Mouse (Mus musculus): Measurements from ENCODE around the gene Ablim2. TPM values are rescaled to one million over a fixed set of nuclear protein-coding genes. Genes with fewer than 3 reads are reported as not detected.

Gene Ablim2
- polyA plus RNA-seq, 2 experiments: 1.8 to 3.8 TPM

DNA sequence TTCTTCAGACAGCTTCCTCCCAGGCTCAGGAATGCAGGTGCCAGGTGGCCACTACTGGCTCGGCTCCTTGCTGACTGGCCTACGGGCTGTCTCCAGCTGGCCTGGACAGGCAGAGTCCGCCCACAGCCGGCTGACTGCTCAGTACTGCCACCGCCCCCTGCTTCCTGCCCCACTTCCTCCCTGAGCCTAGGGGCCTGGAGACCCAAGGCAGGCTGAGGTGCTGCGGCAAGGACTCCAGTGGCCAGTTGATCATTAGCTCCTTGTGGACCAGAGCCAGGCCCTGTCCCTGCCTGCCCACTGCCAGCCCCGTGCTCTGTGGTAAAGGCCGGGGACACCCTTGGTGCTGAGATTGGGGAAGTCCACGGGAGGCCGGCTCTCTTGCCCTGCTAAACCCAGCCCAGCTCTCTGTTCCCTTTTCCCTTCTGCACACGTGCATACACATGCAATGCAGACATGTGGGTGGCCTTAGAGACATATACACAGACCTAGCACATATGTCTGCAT lies 28.7 kb upstream of the Ablim2 start:
- no peak overlapping the region for H3K4me2 ChIP-seq (replicated peaks; ENCODE audit: low read depth, low read length, severe bottlenecking)
- no peaks in the 10 kb centered on the region for H3K27me3 ChIP-seq (ENCODE audit: control insufficient read depth, insufficient read depth, low read length)
- ATAC-seq (ENCODE audit: low FRiP score, low read depth) (peak; percentile 50; the same call in 1 of the 2 replicates), DNase-seq (ENCODE audit: low spot score) (peak; percentile 26)
- H3K36me3 ChIP-seq (ENCODE audit: control insufficient read depth, insufficient read depth, low read length): no peaks in the 10 kb centered on the region
- 0 out of 2 replicates have a peak overlapping the region, but pooled peaks have one; percentile 5 for H3K4me3 ChIP-seq (replicated peaks; ENCODE audit: low read length)
- H3K9ac ChIP-seq (ENCODE audit: low read depth, low read length, severe bottlenecking): peak overlapping the region; percentile 25; the same call in 1 of the 2 replicates
- H3K27ac ChIP-seq (replicated peaks; ENCODE audit: low read depth, low read length): peak overlapping the region; percentile 55
- H3K9me3 ChIP-seq (ENCODE audit: control insufficient read depth, low read length): no peaks in the 10 kb centered on the region
- WGBS: 31% methylated on average over 11 of the region's 11 CpGs
- 0 out of 2 replicates have a peak, but pooled peaks cover 3% of the 10 kb centered on the region for H3K4me1 ChIP-seq (ENCODE audit: control insufficient read depth, insufficient read depth, low read length)
- no peak for TF ChIP-seq POLR2A (IDR thresholded peaks at IDR 0.05; ENCODE audit: borderline replicate concordance, extremely low read depth, insufficient read depth, insufficient read length)

- no peaks in the 10 kb centered on the region for H3K27me3 ChIP-seq (ENCODE audit: control insufficient read depth, insufficient read depth, low read length)
- no peak for ATAC-seq (ENCODE audit: low FRiP score, low read depth)
- no peak for TF ChIP-seq POLR2A (IDR thresholded peaks at IDR 0.05; ENCODE audit: borderline replicate concordance, extremely low read depth, insufficient read depth, insufficient read length)
- no peak overlapping the region for H3K9ac ChIP-seq (ENCODE audit: low read depth, low read length, severe bottlenecking)
- no peak overlapping the region for H3K27ac ChIP-seq (replicated peaks; ENCODE audit: low read depth, low read length)
- no peak for DNase-seq (ENCODE audit: low spot score)
- no peak overlapping the region for H3K4me3 ChIP-seq (replicated peaks; ENCODE audit: low read length)
- WGBS: 89% methylated on average over 3 of the region's 3 CpGs
- 0 out of 2 replicates have a peak, but pooled peaks cover 3% of the 10 kb centered on the region for H3K4me1 ChIP-seq (ENCODE audit: control insufficient read depth, insufficient read depth, low read length)
- no peaks in the 10 kb centered on the region for H3K36me3 ChIP-seq (ENCODE audit: control insufficient read depth, insufficient read depth, low read length)
- H3K9me3 ChIP-seq (ENCODE audit: control insufficient read depth, low read length): no peaks in the 10 kb centered on the region
- no peak overlapping the region for H3K4me2 ChIP-seq (replicated peaks; ENCODE audit: low read depth, low read length, severe bottlenecking)
Measured at GRCm38 (mm10) chr5:35729844-35730243, 27.8 kb upstream of the Ablim2 start.

DNA sequence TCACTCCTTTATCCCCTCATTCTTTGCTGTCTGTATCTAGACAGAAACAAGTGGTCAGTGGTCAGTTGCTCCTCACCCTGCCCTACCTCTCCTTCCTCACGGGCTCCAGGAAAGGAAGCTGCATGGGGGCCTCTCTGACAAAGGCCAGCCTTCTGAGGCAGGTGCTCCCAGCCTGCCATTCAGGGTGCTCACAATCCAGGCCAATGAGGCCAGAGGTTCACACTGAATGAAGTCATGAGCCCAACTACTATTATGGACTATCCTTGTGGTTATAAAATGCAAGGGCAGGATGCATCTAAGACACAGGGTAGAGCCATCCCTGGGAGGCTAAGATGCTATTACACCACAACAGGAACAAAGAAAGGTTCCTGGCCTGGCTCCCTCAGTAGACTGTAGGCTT lies 27.1 kb upstream of the Ablim2 start:
- Histone ChIP-seq H3K9ac (ENCODE audit: low read depth, low read length, severe bottlenecking) (no peak overlapping the region), H3K27ac (replicated peaks; ENCODE audit: low read depth, low read length) (no peak overlapping the region), H3K9me3 (ENCODE audit: control insufficient read depth, low read length) (no peaks in the 10 kb centered on the region), H3K27me3 (ENCODE audit: control insufficient read depth, insufficient read depth, low read length) (no peaks in the 10 kb centered on the region), H3K36me3 (ENCODE audit: control insufficient read depth, insufficient read depth, low read length) (no peaks in the 10 kb centered on the region), H3K4me3 (replicated peaks; ENCODE audit: low read length) (no peak overlapping the region), H3K4me1 (ENCODE audit: control insufficient read depth, insufficient read depth, low read length) (0 out of 2 replicates have a peak, but pooled peaks cover 3% of the 10 kb centered on the region), H3K4me2 (replicated peaks; ENCODE audit: low read depth, low read length, severe bottlenecking) (no peak overlapping the region)
- 71% methylated on average over 1 of the region's 1 CpGs for WGBS
- DNase-seq (ENCODE audit: low spot score) (no peak), ATAC-seq (ENCODE audit: low FRiP score, low read depth) (no peak)
- TF ChIP-seq POLR2A (IDR thresholded peaks at IDR 0.05; ENCODE audit: borderline replicate concordance, extremely low read depth, insufficient read depth, insufficient read length): no peak

DNA sequence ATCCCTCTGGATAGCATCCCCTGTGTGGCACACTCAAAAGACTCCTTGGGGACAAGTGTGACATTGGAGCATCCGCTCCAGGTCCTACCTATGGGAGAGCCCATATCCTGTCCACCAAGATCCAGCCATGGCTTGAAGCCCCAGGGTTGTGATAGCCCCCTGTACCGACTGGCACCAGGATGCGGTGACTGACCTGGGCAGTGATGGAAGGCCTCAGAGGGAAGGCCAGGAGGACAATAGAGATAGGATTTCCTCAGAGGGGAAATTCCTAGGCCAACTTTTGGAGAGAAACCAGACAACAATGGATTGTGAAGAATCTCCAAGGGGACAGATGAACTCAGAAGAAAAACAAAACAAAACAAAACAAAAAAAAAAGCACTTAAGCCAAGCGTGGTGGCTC lies 26.7 kb upstream of the Ablim2 start:
- 90% methylated on average over 4 of the region's 4 CpGs for WGBS
- H3K4me2 ChIP-seq (replicated peaks; ENCODE audit: low read depth, low read length, severe bottlenecking): no peak overlapping the region
- H3K9me3 ChIP-seq (ENCODE audit: control insufficient read depth, low read length): no peaks in the 10 kb centered on the region
- no peaks in the 10 kb centered on the region for H3K27me3 ChIP-seq (ENCODE audit: control insufficient read depth, insufficient read depth, low read length)
- H3K4me3 ChIP-seq (replicated peaks; ENCODE audit: low read length): no peak overlapping the region
- no peak overlapping the region for H3K9ac ChIP-seq (ENCODE audit: low read depth, low read length, severe bottlenecking)
- TF ChIP-seq POLR2A (IDR thresholded peaks at IDR 0.05; ENCODE audit: borderline replicate concordance, extremely low read depth, insufficient read depth, insufficient read length): no peak
- 0 out of 2 replicates have a peak, but pooled peaks cover 3% of the 10 kb centered on the region for H3K4me1 ChIP-seq (ENCODE audit: control insufficient read depth, insufficient read depth, low read length)
- no peak for DNase-seq (ENCODE audit: low spot score)
- no peak for ATAC-seq (ENCODE audit: low FRiP score, low read depth)
- no peaks in the 10 kb centered on the region for H3K36me3 ChIP-seq (ENCODE audit: control insufficient read depth, insufficient read depth, low read length)
- no peak overlapping the region for H3K27ac ChIP-seq (replicated peaks; ENCODE audit: low read depth, low read length)

GRCm38 (mm10) chr5:35733523-35733922 lies 24.2 kb upstream of the Ablim2 start:
- H3K9ac ChIP-seq (ENCODE audit: low read depth, low read length, severe bottlenecking): no peak overlapping the region
- H3K4me3 ChIP-seq (replicated peaks; ENCODE audit: low read length): no peak overlapping the region
- H3K4me1 ChIP-seq (ENCODE audit: control insufficient read depth, insufficient read depth, low read length): 0 out of 2 replicates have a peak, but pooled peaks cover 3% of the 10 kb centered on the region
- no peaks in the 10 kb centered on the region for H3K9me3 ChIP-seq (ENCODE audit: control insufficient read depth, low read length)
- 68% methylated on average over 2 of the region's 2 CpGs for WGBS
- no peak overlapping the region for H3K27ac ChIP-seq (replicated peaks; ENCODE audit: low read depth, low read length)
- ATAC-seq (ENCODE audit: low FRiP score, low read depth) (no peak), DNase-seq (ENCODE audit: low spot score) (no peak)
- no peaks in the 10 kb centered on the region for H3K27me3 ChIP-seq (ENCODE audit: control insufficient read depth, insufficient read depth, low read length)
- H3K4me2 ChIP-seq (replicated peaks; ENCODE audit: low read depth, low read length, severe bottlenecking): no peak overlapping the region
- TF ChIP-seq POLR2A (IDR thresholded peaks at IDR 0.05; ENCODE audit: borderline replicate concordance, extremely low read depth, insufficient read depth, insufficient read length): no peak
- no peaks in the 10 kb centered on the region for H3K36me3 ChIP-seq (ENCODE audit: control insufficient read depth, insufficient read depth, low read length)
